ENCODE assay signal across 11 mouse cellular contexts in genomic region chr11:54806891-54807290, GRCm38 (mm10).
"Had no signal": no experiment of that assay in that cellular context is flagged by ENCODE, and none has a peak within 500 bp of the region (broad histone marks: within the 10 kb centered on the region; RNA-seq: fewer than 3 reads in every experiment).

No protein-coding gene starts in this region.

- H3K4me1 ChIP-seq: limb, embryonic 15.5 days had no signal

- DNase-seq: kidney, postnatal 10 days; kidney, postnatal 4 days; lung, embryonic 14.5 days; lung, postnatal 10 days; right cerebral cortex, postnatal 14 days; thymus, postnatal 4 days had no signal

- H3K27ac ChIP-seq: layer of hippocampus, adult 2 months; left cerebral cortex, adult 2 months; limb, embryonic 15.5 days; liver, embryonic 12.5 days; midbrain, embryonic 13.5 days had no signal

- H3K27me3 ChIP-seq: limb, embryonic 15.5 days; midbrain, embryonic 13.5 days had no signal

- ATAC-seq: liver, embryonic 12.5 days; midbrain, embryonic 13.5 days had no signal

- H3K36me3 ChIP-seq: limb, embryonic 15.5 days; liver, embryonic 12.5 days; midbrain, embryonic 13.5 days had no signal

- H3K9me3 ChIP-seq: limb, embryonic 15.5 days; liver, embryonic 12.5 days; midbrain, embryonic 13.5 days had no signal

- H3K4me3 ChIP-seq: layer of hippocampus, adult 2 months; left cerebral cortex, adult 2 months; limb, embryonic 15.5 days; liver, embryonic 12.5 days; midbrain, embryonic 13.5 days had no signal
